ENCODE assay signal across 21 mouse cellular contexts in genomic region chr13:6751599-6751998, GRCm38 (mm10).
A peak's percentile ranks its signal among the peaks of the same experiment; 100 is the strongest.
DNase-seq lines count a peak whose midpoint lies in the region; ATAC-seq and TF ChIP-seq lines count a peak whose summit lies in the region.
"Had no signal": no experiment of that assay in that cellular context is flagged by ENCODE, and none has a peak within 500 bp of the region (broad histone marks: within the 10 kb centered on the region; RNA-seq: fewer than 3 reads in every experiment).

No protein-coding gene starts in this region.

- H3K27ac ChIP-seq in kidney, embryonic 14.5 days (ENCODE audit: low read depth, low read length): no peak overlapping the region
- peak overlapping the region; percentile 43 for H3K27ac ChIP-seq in kidney, embryonic 16.5 days (ENCODE audit: low read length)
- H3K27ac ChIP-seq: embryonic facial prominence, embryonic 10.5 days; embryonic facial prominence, embryonic 12.5 days; forebrain, embryonic 13.5 days; forebrain, embryonic 15.5 days had no signal

- no peaks in the 10 kb centered on the region for H3K79me3 ChIP-seq in C2C12 (ENCODE audit: low read depth)

- 0 out of 2 replicates have a peak, but pooled peaks have one; percentile 47 for ATAC-seq in kidney, embryonic 14.5 days (ENCODE audit: low FRiP score, low TSS enrichment)
- no peak for ATAC-seq in kidney, embryonic 16.5 days (ENCODE audit: low FRiP score, low TSS enrichment)
- ATAC-seq: forebrain, embryonic 13.5 days; forebrain, embryonic 15.5 days; forebrain, postnatal 0 days had no signal

- no peaks in the 10 kb centered on the region for H3K36me3 ChIP-seq in kidney, embryonic 14.5 days (ENCODE audit: control insufficient read depth, insufficient read depth, low read length)
- no peaks in the 10 kb centered on the region for H3K36me3 ChIP-seq in kidney, embryonic 16.5 days (ENCODE audit: insufficient read depth, low read length)
- H3K36me3 ChIP-seq in C2C12 (ENCODE audit: control insufficient read depth, insufficient read depth): no peaks in the 10 kb centered on the region
- H3K36me3 ChIP-seq: embryonic facial prominence, embryonic 10.5 days; embryonic facial prominence, embryonic 12.5 days; forebrain, embryonic 15.5 days had no signal

- H3K4me2 ChIP-seq in kidney, embryonic 14.5 days (replicated peaks; ENCODE audit: low read depth, low read length): no peak overlapping the region
- H3K4me2 ChIP-seq in kidney, embryonic 16.5 days (replicated peaks; ENCODE audit: low read depth, low read length): no peak overlapping the region
- H3K4me2 ChIP-seq: embryonic facial prominence, embryonic 12.5 days; forebrain, embryonic 13.5 days; forebrain, embryonic 15.5 days had no signal

- WGBS in kidney, embryonic 14.5 days: 34% methylated on average over 5 of the region's 5 CpGs
- WGBS in kidney, embryonic 16.5 days: 30% methylated on average over 5 of the region's 5 CpGs

- no peak overlapping the region for H3K9ac ChIP-seq in kidney, embryonic 14.5 days (ENCODE audit: low read depth, low read length)
- no peak overlapping the region for H3K9ac ChIP-seq in kidney, embryonic 16.5 days (replicated peaks; ENCODE audit: low read length)
- H3K9ac ChIP-seq: embryonic facial prominence, embryonic 12.5 days; forebrain, embryonic 13.5 days; forebrain, embryonic 15.5 days; forebrain, postnatal 0 days had no signal

- H3K79me2 ChIP-seq in C2C12 (ENCODE audit: control insufficient read depth, insufficient read depth): no peaks in the 10 kb centered on the region

- no peak for DNase-seq in kidney, adult 8-10 months
- DNase-seq in kidney, postnatal 14 days: no peak
- DNase-seq in NIH3T3 (ENCODE audit: low read depth): peak; percentile 32
- no peak for DNase-seq in ovary, adult 18-20 months (ENCODE audit: low spot score)
- DNase-seq in lung, postnatal 36 days: no peak
- DNase-seq: adrenal gland, adult 2 months; adrenal gland, postnatal 25 days; B cell, adult 2 months; cerebellum, adult 11-12 months; cerebellum, adult 2 months; cerebellum, adult 9-10 months; cerebellum, postnatal 10 days; cerebellum, postnatal 25 days; forebrain, postnatal 0 days had no signal

- H3K9me3 ChIP-seq in kidney, embryonic 14.5 days (ENCODE audit: control insufficient read depth, low read length): no peaks in the 10 kb centered on the region
- H3K9me3 ChIP-seq in kidney, embryonic 16.5 days (ENCODE audit: low read length): no peaks in the 10 kb centered on the region
- H3K9me3 ChIP-seq: embryonic facial prominence, embryonic 10.5 days; embryonic facial prominence, embryonic 12.5 days; forebrain, embryonic 13.5 days; forebrain, embryonic 15.5 days had no signal

- no peak overlapping the region for H3ac ChIP-seq in C2C12 (ENCODE audit: control insufficient read depth, insufficient read length, low read depth)

- TF ChIP-seq CTCF in C2C12 (IDR thresholded peaks at IDR 0.05; ENCODE audit: control insufficient read depth, insufficient read depth, insufficient read length): no peak

- H3K4me3 ChIP-seq in kidney, embryonic 14.5 days (ENCODE audit: low read length): no peak overlapping the region
- no peak overlapping the region for H3K4me3 ChIP-seq in kidney, embryonic 16.5 days (ENCODE audit: low read length)
- no peak overlapping the region for H3K4me3 ChIP-seq in C2C12 (ENCODE audit: insufficient read depth, poor library complexity, severe bottlenecking)
- H3K4me3 ChIP-seq: embryonic facial prominence, embryonic 10.5 days; embryonic facial prominence, embryonic 12.5 days; forebrain, embryonic 13.5 days; forebrain, embryonic 15.5 days had no signal

- H3K27me3 ChIP-seq in kidney, embryonic 14.5 days (ENCODE audit: control insufficient read depth, insufficient read depth, low read length): no peaks in the 10 kb centered on the region
- H3K27me3 ChIP-seq in kidney, embryonic 16.5 days (ENCODE audit: insufficient read depth, low read length): no peaks in the 10 kb centered on the region
- no peaks in the 10 kb centered on the region for H3K27me3 ChIP-seq in C2C12 (ENCODE audit: control insufficient read depth, insufficient read depth, insufficient read length)
- H3K27me3 ChIP-seq: embryonic facial prominence, embryonic 12.5 days; forebrain, embryonic 13.5 days; forebrain, embryonic 15.5 days had no signal

- H3K4me1 ChIP-seq in kidney, embryonic 14.5 days (ENCODE audit: control insufficient read depth, insufficient read depth, low read length): no peaks in the 10 kb centered on the region
- peaks cover 25% of the 10 kb centered on the region for H3K4me1 ChIP-seq in kidney, embryonic 16.5 days (ENCODE audit: insufficient read depth, low read length)
- H3K4me1 ChIP-seq: embryonic facial prominence, embryonic 10.5 days; embryonic facial prominence, embryonic 12.5 days; forebrain, embryonic 13.5 days; forebrain, embryonic 15.5 days had no signal

TF ChIP-seq in C2C12, 6 proteins besides CTCF, POLR2A, EP300 and RAD21:
- TF ChIP-seq MYOD1 (IDR thresholded peaks at IDR 0.05; ENCODE audit: control insufficient read depth, insufficient read length, low read depth) (peak; percentile 79), CEBPB (IDR thresholded peaks at IDR 0.05; ENCODE audit: low read depth) (no peak), FOSL1 (IDR thresholded peaks at IDR 0.05; ENCODE audit: insufficient read depth, low read length, poor library complexity, severe bottlenecking) (no peak), MAX (IDR thresholded peaks at IDR 0.05) (no peak), USF1 (IDR thresholded peaks at IDR 0.05; ENCODE audit: low read depth) (no peak), MYOG (IDR thresholded peaks at IDR 0.05; ENCODE audit: control insufficient read depth, extremely low read depth, insufficient read length) (no peak)
TF ChIP-seq in C2C12: peak in this region for 1.
